Mouse (Mus musculus) urinary bladder, postnatal 14 days (tissue): ENCODE measurements around the gene Gm5072.
"Not testable (repeated sequence)": the region's sequence is repeated elsewhere in the genome, so short reads cannot be mapped to it uniquely, and the experiment has no call there.

Experiments used
- DNase-seq: peaks from one replicate; pipeline ENCODE4 v3.0.0; 2021; ENCODE audit warnings: low spot score

Gm5072 gene

GRCm38 (mm10) chrX:91392200-91392599 is at the start of gene Gm5072:
Gm5072 (plus strand) TSS chrX:91392500.
- not testable (repeated sequence) for DNase-seq
